Mouse (Mus musculus) lung, embryonic 14.5 days (tissue): ENCODE results near the gene Gm765. TPM values are rescaled to one million over a fixed set of nuclear protein-coding genes. Genes with fewer than 3 reads are reported as not detected.

ENCODE experiments used
- ATAC-seq: fragments of 200-750 bp; cut with Nextera tagmentation; 2 replicates; pipeline ENCODE4 v1.8.0; 2017; ENCODE audit warnings: mild to moderate bottlenecking, moderate TSS enrichment, moderate library complexity; ENCODE audit not compliant: insufficient read depth
- DNase-seq: peaks from one replicate; pipeline ENCODE4 v3.0.0-alpha.2; 2015
- H3K27ac ChIP-seq: fragments of 300-500 bp; sonication (generic); 2 replicates; pipeline ENCODE4 v1.5.1; 2014; ENCODE audit warnings: low read depth, mild to moderate bottlenecking, moderate library complexity
- H3K27me3 ChIP-seq: fragments of 300-500 bp; sonication (generic); 2 replicates; pipeline ENCODE4 v1.6.1; 2014; ENCODE audit warnings: low read length, control low read depth; ENCODE audit not compliant: insufficient read depth
- H3K36me3 ChIP-seq: fragments of 300-500 bp; sonication (generic); 2 replicates; pipeline ENCODE4 v1.6.1; 2014; ENCODE audit warnings: control low read depth; ENCODE audit not compliant: insufficient read depth
- H3K4me1 ChIP-seq: fragments of 300-500 bp; sonication (generic); 2 replicates; pipeline ENCODE4 v1.6.1; 2014; ENCODE audit warnings: antibody characterized with exemption, control low read depth; ENCODE audit not compliant: insufficient read depth
- H3K4me2 ChIP-seq: fragments of 300-500 bp; sonication (generic); 2 replicates; pipeline ENCODE4 v1.6.1; 2014; ENCODE audit warnings: mild to moderate bottlenecking
- H3K4me3 ChIP-seq: fragments of 300-500 bp; sonication (generic); 2 replicates; pipeline ENCODE4 v1.5.1; 2014; ENCODE audit warnings: low read depth, low read length
- H3K9ac ChIP-seq: fragments of 300-500 bp; sonication (generic); 2 replicates; pipeline ENCODE4 v1.6.1; 2014
- H3K9me3 ChIP-seq: fragments of 300-500 bp; sonication (generic); 2 replicates; pipeline ENCODE4 v1.6.1; 2016; ENCODE audit warnings: low read depth, low read length, control low read depth
- CTCF ChIP-seq: IDR thresholded peaks from 2 replicates; pipeline ENCODE4 v1.5.1; 2016; ENCODE audit warnings: antibody characterized with exemption, low read depth
- WGBS: fragments of 180-500 bp; shearing (Covaris S2); extraction: QIAGEN DNeasy Blood & Tissue Kit; methylation state at CpG from one replicate; pipeline ENCODE4 v1.1.7; 2014; 5-methylcytosine and 5-hydroxymethylcytosine counted together
- polyA plus RNA-seq: library from polyadenylated mRNA; unstranded; fragments of >200 nt; fragmentation: Nextera tagmentation; extraction: Ambion mirVana; gene quantifications from 2 replicates; pipeline ENCODE4 v1.2.1, GENCODE M21; 2014

Gene Gm765
- polyA plus RNA-seq, 1 experiment from 2014 or later = not detected

- peak; percentile 73 for DNase-seq
- no peak for ATAC-seq
- Histone ChIP-seq H3K27me3 (no peaks in the 10 kb centered on the region), H3K4me2 (no peak overlapping the region), H3K27ac (no peak overlapping the region), H3K9ac (no peak overlapping the region), H3K9me3 (no peaks in the 10 kb centered on the region), H3K4me3 (no peak overlapping the region), H3K4me1 (no peaks in the 10 kb centered on the region), H3K36me3 (no peaks in the 10 kb centered on the region)
- 68% methylated on average over 1 of the region's 1 CpGs for WGBS
- peak; percentile 78 for TF ChIP-seq CTCF
Observed at GRCm38 (mm10) chr6:98271553-98271952, 71.0 kb downstream of the Gm765 start.

GRCm38 (mm10) chr6:98262961-98263360 lies 79.6 kb downstream of the Gm765 start:
- TF ChIP-seq CTCF = peak; percentile 28
- DNase-seq (no peak), ATAC-seq (no peak)
- H3K9ac ChIP-seq = no peak overlapping the region
- no peak overlapping the region for H3K4me2 ChIP-seq
- H3K36me3 ChIP-seq = no peaks in the 10 kb centered on the region
- H3K4me3 ChIP-seq = no peak overlapping the region
- peaks cover 4% of the 10 kb centered on the region; the same call in 1 of the 2 replicates for H3K9me3 ChIP-seq
- H3K27me3 ChIP-seq = no peaks in the 10 kb centered on the region
- WGBS = 51% methylated on average over 2 of the region's 2 CpGs
- H3K4me1 ChIP-seq = no peaks in the 10 kb centered on the region
- no peak overlapping the region for H3K27ac ChIP-seq

- Histone ChIP-seq H3K27me3 (no peaks in the 10 kb centered on the region), H3K9me3 (peaks cover 4% of the 10 kb centered on the region; the same call in 1 of the 2 replicates), H3K9ac (no peak overlapping the region), H3K4me1 (no peaks in the 10 kb centered on the region), H3K36me3 (no peaks in the 10 kb centered on the region), H3K4me2 (no peak overlapping the region), H3K4me3 (no peak overlapping the region), H3K27ac (no peak overlapping the region)
- TF ChIP-seq CTCF = no peak
- no peak for DNase-seq
- ATAC-seq = no peak
- 44% methylated on average over 2 of the region's 2 CpGs for WGBS
Observed at GRCm38 (mm10) chr6:98259016-98259415, 83.5 kb downstream of the Gm765 start.

GRCm38 (mm10) chr6:98246449-98246848 lies 96.1 kb downstream of the Gm765 start:
- H3K9me3 ChIP-seq = no peaks in the 10 kb centered on the region
- H3K27ac ChIP-seq = no peak overlapping the region
- H3K27me3 ChIP-seq = no peaks in the 10 kb centered on the region
- no peak overlapping the region for H3K4me3 ChIP-seq
- H3K4me2 ChIP-seq = no peak overlapping the region
- WGBS = 79% methylated on average over 2 of the region's 2 CpGs
- no peaks in the 10 kb centered on the region for H3K36me3 ChIP-seq
- H3K9ac ChIP-seq = no peak overlapping the region
- ATAC-seq (no peak), DNase-seq (no peak)
- TF ChIP-seq CTCF = no peak
- no peaks in the 10 kb centered on the region for H3K4me1 ChIP-seq

GRCm38 (mm10) chr6:98243186-98243585 lies 99.4 kb downstream of the Gm765 start:
- Histone ChIP-seq H3K4me2 (no peak overlapping the region), H3K27ac (no peak overlapping the region), H3K4me3 (no peak overlapping the region), H3K4me1 (no peaks in the 10 kb centered on the region), H3K27me3 (no peaks in the 10 kb centered on the region), H3K9me3 (no peaks in the 10 kb centered on the region), H3K9ac (no peak overlapping the region), H3K36me3 (no peaks in the 10 kb centered on the region)
- ATAC-seq (no peak), DNase-seq (no peak)
- WGBS = 65% methylated on average over 6 of the region's 6 CpGs
- TF ChIP-seq CTCF = no peak

- ATAC-seq = no peak
- 81% methylated on average over 8 of the region's 8 CpGs for WGBS
- no peak overlapping the region for H3K4me3 ChIP-seq
Observed at GRCm38 (mm10) chr6:98240561-98241272, 101.8 kb downstream of the Gm765 start.

GRCm38 (mm10) chr6:98234097-98234496 lies 108.5 kb downstream of the Gm765 start:
- Histone ChIP-seq H3K4me1 (no peaks in the 10 kb centered on the region), H3K27ac (no peak overlapping the region), H3K4me3 (no peak overlapping the region), H3K9me3 (no peaks in the 10 kb centered on the region), H3K27me3 (no peaks in the 10 kb centered on the region), H3K4me2 (no peak overlapping the region), H3K9ac (no peak overlapping the region), H3K36me3 (no peaks in the 10 kb centered on the region)
- no peak for TF ChIP-seq CTCF
- 88% methylated on average over 3 of the region's 3 CpGs for WGBS
- DNase-seq = no peak
- no peak for ATAC-seq

More at GRCm38 (mm10) chr6:98240561-98241272, 101.8 kb downstream of the Gm765 start:
- DNase-seq = no peak
- Histone ChIP-seq H3K4me1 (no peaks in the 10 kb centered on the region), H3K27me3 (no peaks in the 10 kb centered on the region), H3K9me3 (no peaks in the 10 kb centered on the region), H3K4me2 (no peak overlapping the region), H3K9ac (no peak overlapping the region), H3K36me3 (no peaks in the 10 kb centered on the region), H3K27ac (no peak overlapping the region)
- TF ChIP-seq CTCF = no peak
